In genomic region chr9:34541908-34542307, GRCm38 (mm10) we compare ENCODE assay signal across 18 mouse cellular contexts. TPM values are rescaled to one million over a fixed set of nuclear protein-coding genes. Genes with fewer than 3 reads are reported as not detected.
DNase-seq lines count a peak whose midpoint lies in the region; ATAC-seq and TF ChIP-seq lines count a peak whose summit lies in the region.
"Had no signal": no experiment of that assay in that cellular context is flagged by ENCODE, and none has a peak within 500 bp of the region (broad histone marks: within the 10 kb centered on the region; RNA-seq: fewer than 3 reads in every experiment).

No protein-coding gene starts in this region.

- H3K36me3 ChIP-seq in hindbrain, embryonic 15.5 days = no peaks in the 10 kb centered on the region
- H3K36me3 ChIP-seq in hindbrain, embryonic 14.5 days (replicated peaks; ENCODE audit: control insufficient read depth, insufficient read depth) = no peaks in the 10 kb centered on the region
- no peaks in the 10 kb centered on the region for H3K36me3 ChIP-seq in heart, adult 2 months (ENCODE audit: control insufficient read depth, insufficient read depth, low read length)
- H3K36me3 ChIP-seq: embryonic facial prominence, embryonic 15.5 days; G1E; kidney, embryonic 15.5 days; midbrain, embryonic 12.5 days had no signal

- no peak for TF ChIP-seq CTCF in brain, embryonic 14.5 days (IDR thresholded peaks at IDR 0.05; ENCODE audit: borderline replicate concordance, extremely low read depth, insufficient read depth, insufficient read length)
- TF ChIP-seq CTCF in layer of hippocampus, adult 2 months (conservative IDR thresholded peaks at IDR 0.05) = no peak; the same call in 1 of the 2 replicates
- TF ChIP-seq CTCF in heart, adult 2 months (IDR thresholded peaks at IDR 0.05) = no peak

- intact Hi-C loops in left cerebral cortex, postnatal 14 days (cut with DNase I) = no loop called here
- intact Hi-C loops in heart, adult 2 months (cut with DNase I) = no loop called here

- DNase-seq in hindbrain, embryonic 14.5 days (ENCODE audit: low spot score) = no peak
- DNase-seq in brain, embryonic 14.5 days (ENCODE audit: low read depth) = peak; percentile 69
- peak; percentile 21 to 43 for DNase-seq in layer of hippocampus, adult 2 months (ENCODE audit: low spot score in 2 of 2)
- DNase-seq in left cerebral cortex, postnatal 14 days (ENCODE audit: low spot score in 2 of 2) = peak; percentile 29 to 64
- no peak for DNase-seq in heart, adult 2 months
- DNase-seq in embryo, embryonic 10 days (ENCODE audit: low spot score) = no peak
- DNase-seq: adrenal gland, postnatal 14 days; gastrocnemius, postnatal 10 days; heart, postnatal 14 days; liver; lung, adult 18-20 months; lung, postnatal 4 days had no signal

- H3K4me1 ChIP-seq in hindbrain, embryonic 15.5 days (replicated peaks) = no peaks in the 10 kb centered on the region
- no peaks in the 10 kb centered on the region for H3K4me1 ChIP-seq in hindbrain, embryonic 14.5 days (replicated peaks; ENCODE audit: control insufficient read depth, insufficient read depth, low read length)
- no peaks in the 10 kb centered on the region for H3K4me1 ChIP-seq in heart, adult 2 months (ENCODE audit: control insufficient read depth, insufficient read depth, low read length)
- H3K4me1 ChIP-seq: embryonic facial prominence, embryonic 15.5 days; kidney, embryonic 15.5 days; midbrain, embryonic 12.5 days had no signal

- H3K4me3 ChIP-seq in hindbrain, embryonic 15.5 days = no peak overlapping the region
- H3K4me3 ChIP-seq in hindbrain, embryonic 14.5 days (replicated peaks; ENCODE audit: low read length) = no peak overlapping the region
- H3K4me3 ChIP-seq in layer of hippocampus, adult 2 months = no peak overlapping the region
- no peak overlapping the region for H3K4me3 ChIP-seq in heart, adult 2 months
- H3K4me3 ChIP-seq: embryonic facial prominence, embryonic 15.5 days; kidney, embryonic 15.5 days; midbrain, embryonic 12.5 days had no signal

- TF ChIP-seq EP300 in heart, adult 2 months (IDR thresholded peaks at IDR 0.05; ENCODE audit: insufficient read depth, low read depth, low read length) = no peak

- no peaks in the 10 kb centered on the region for H3K27me3 ChIP-seq in hindbrain, embryonic 15.5 days
- H3K27me3 ChIP-seq in hindbrain, embryonic 14.5 days (ENCODE audit: control insufficient read depth, insufficient read depth, low read length) = no peaks in the 10 kb centered on the region
- no peaks in the 10 kb centered on the region for H3K27me3 ChIP-seq in heart, adult 2 months (ENCODE audit: control insufficient read depth, insufficient read depth, low read length)
- H3K27me3 ChIP-seq: embryonic facial prominence, embryonic 15.5 days; kidney, embryonic 15.5 days had no signal

- no peaks in the 10 kb centered on the region for H3K9me3 ChIP-seq in hindbrain, embryonic 15.5 days
- no peaks in the 10 kb centered on the region for H3K9me3 ChIP-seq in hindbrain, embryonic 14.5 days (ENCODE audit: control insufficient read depth, low read length)
- H3K9me3 ChIP-seq: embryonic facial prominence, embryonic 15.5 days; G1E; kidney, embryonic 15.5 days; midbrain, embryonic 12.5 days had no signal

- H3K79me2 ChIP-seq in heart, adult 2 months (replicated peaks; ENCODE audit: control insufficient read depth, insufficient read depth, low read length) = no peaks in the 10 kb centered on the region

- WGBS in hindbrain, embryonic 15.5 days = 54% methylated on average over 2 of the region's 2 CpGs
- 72% methylated on average over 2 of the region's 2 CpGs for WGBS in hindbrain, embryonic 14.5 days
- WGBS in heart, adult 2 months = 67% methylated on average over 2 of the region's 2 CpGs

- no peak overlapping the region for H3K27ac ChIP-seq in hindbrain, embryonic 15.5 days (replicated peaks)
- H3K27ac ChIP-seq in hindbrain, embryonic 14.5 days = no peak overlapping the region
- peak overlapping the region; percentile 63 for H3K27ac ChIP-seq in layer of hippocampus, adult 2 months
- no peak overlapping the region for H3K27ac ChIP-seq in heart, adult 2 months
- H3K27ac ChIP-seq: embryonic facial prominence, embryonic 15.5 days; kidney, embryonic 15.5 days; midbrain, embryonic 12.5 days had no signal

- ATAC-seq in hindbrain, embryonic 15.5 days (ENCODE audit: low FRiP score, low read depth) = peak; percentile 19; the same call in 1 of the 2 replicates
- ATAC-seq in hindbrain, embryonic 14.5 days (ENCODE audit: low FRiP score) = no peak
- ATAC-seq: inflammation-experienced regulatory T-cells, adult 6 months had no signal

- no peak overlapping the region for H3K9ac ChIP-seq in hindbrain, embryonic 15.5 days
- no peak overlapping the region for H3K9ac ChIP-seq in hindbrain, embryonic 14.5 days
- no peak overlapping the region for H3K9ac ChIP-seq in heart, adult 2 months (ENCODE audit: low read depth, low read length)
- H3K9ac ChIP-seq: embryonic facial prominence, embryonic 15.5 days; kidney, embryonic 15.5 days; midbrain, embryonic 12.5 days had no signal

- no peak overlapping the region for H3K4me2 ChIP-seq in hindbrain, embryonic 15.5 days
- no peak overlapping the region for H3K4me2 ChIP-seq in hindbrain, embryonic 14.5 days (replicated peaks)
- H3K4me2 ChIP-seq: embryonic facial prominence, embryonic 15.5 days; kidney, embryonic 15.5 days; midbrain, embryonic 12.5 days had no signal

- TF ChIP-seq POLR2A in brain, embryonic 14.5 days (IDR thresholded peaks at IDR 0.05; ENCODE audit: borderline replicate concordance, extremely low read depth, insufficient read depth, insufficient read length, poor library complexity, severe bottlenecking) = no peak
- TF ChIP-seq POLR2A in heart, adult 2 months (IDR thresholded peaks at IDR 0.05; ENCODE audit: insufficient read depth, low read depth, low read length) = no peak

RNA-seq across cellular contexts. Expression of gene Kirrel3, which starts 56.2 kb away (rescaled TPM):
- polyA plus RNA-seq in hindbrain, embryonic 15.5 days (2015; fragmentation: Nextera tagmentation; extraction: Ambion mirVana) = 38.2 and 50.1 TPM in 2 replicates
- polyA plus RNA-seq in hindbrain, embryonic 14.5 days (2014; fragmentation: Nextera tagmentation; extraction: Ambion mirVana) = 38.8 and 41.8 TPM in 2 replicates
- 20.9 and 33.3 TPM in 2 replicates for polyA plus RNA-seq in brain, embryonic 14.5 days (2012; rRNA removed)
- 10 to 100 TPM; 55.6 to 57.5 TPM for total RNA-seq in layer of hippocampus, adult 2 months (2021)
- 10 to 100 TPM; 72.5 to 75.9 TPM for total RNA-seq in left cerebral cortex, postnatal 14 days (2021)
- under 1 TPM; 0.18 to 0.57 TPM for total RNA-seq in heart, adult 2 months (2021)
- polyA plus RNA-seq in heart, adult 2 months (2012; rRNA removed) = 0.35 and 0.59 TPM in 2 replicates
- polyA plus RNA-seq: G1E had no signal

Comparison
In these comparisons a context has a peak if more than half of its experiments do, and no peak if none do; other contexts are left out.
1. DNase-seq: peak in brain, embryonic 14.5 days (single experiment), layer of hippocampus, adult 2 months (2 of 2) and left cerebral cortex, postnatal 14 days (2 of 2); none in hindbrain, embryonic 14.5 days (single experiment), heart, adult 2 months (0 of 2) and embryo, embryonic 10 days (single experiment).
2. RNA of gene Kirrel3, which starts 56.2 kb away (polyA plus RNA-seq): 38.2 to 50.1 TPM in hindbrain, embryonic 15.5 days, 38.8 to 41.8 TPM in hindbrain, embryonic 14.5 days and 20.9 to 33.3 TPM in brain, embryonic 14.5 days; 0.35 to 0.59 TPM in heart, adult 2 months; every median in the first group is over 10 times any median in the second.